Mouse (Mus musculus) forebrain, embryonic 16.5 days (tissue): ENCODE measurements around the gene Vegfb. TPM values are rescaled to one million over a fixed set of nuclear protein-coding genes. Genes with fewer than 3 reads are reported as not detected.

ENCODE experiments used
- ATAC-seq: fragments of 200-750 bp; cut with Nextera tagmentation; 2 replicates; pipeline ENCODE4 v1.8.0; 2017; ENCODE audit warnings: mild to moderate bottlenecking, moderate library complexity
- H3K27ac ChIP-seq: fragments of 300-500 bp; sonication (generic); 2 replicates; pipeline ENCODE4 v1.5.1; 2014; ENCODE audit warnings: low read length, control low read depth
- H3K27me3 ChIP-seq: fragments of 300-500 bp; sonication (generic); replicated peaks from 2 replicates; pipeline ENCODE4 v1.6.1; 2014; ENCODE audit warnings: low read length; ENCODE audit not compliant: control insufficient read depth, insufficient read depth
- H3K36me3 ChIP-seq: fragments of 300-500 bp; sonication (generic); 2 replicates; pipeline ENCODE4 v1.6.1; 2014; ENCODE audit not compliant: control insufficient read depth, insufficient read depth
- H3K4me1 ChIP-seq: fragments of 300-500 bp; sonication (generic); replicated peaks from 2 replicates; pipeline ENCODE4 v1.6.1; 2014; ENCODE audit warnings: low read length; ENCODE audit not compliant: control insufficient read depth, insufficient read depth
- H3K4me2 ChIP-seq: fragments of 300-500 bp; sonication (generic); 2 replicates; pipeline ENCODE4 v1.6.1; 2014; ENCODE audit warnings: mild to moderate bottlenecking, low read length, control low read depth
- H3K4me3 ChIP-seq: fragments of 300-500 bp; sonication (generic); replicated peaks from 2 replicates; pipeline ENCODE4 v1.5.1; 2014; ENCODE audit warnings: mild to moderate bottlenecking, low read length, control low read depth
- H3K9ac ChIP-seq: fragments of 300-500 bp; sonication (generic); replicated peaks from 2 replicates; pipeline ENCODE4 v1.6.1; 2014; ENCODE audit warnings: low read depth, low read length, control low read depth
- H3K9me3 ChIP-seq: fragments of 300-500 bp; sonication (generic); 2 replicates; pipeline ENCODE4 v1.6.1; 2016; ENCODE audit warnings: low read length; ENCODE audit not compliant: control insufficient read depth
- WGBS: fragments of 180-500 bp; shearing (Covaris S2); extraction: QIAGEN DNeasy Blood & Tissue Kit; methylation state at CpG from one replicate; pipeline ENCODE4 v1.1.7; 2014; 5-methylcytosine and 5-hydroxymethylcytosine counted together
- polyA plus RNA-seq: library from polyadenylated mRNA; unstranded; fragments of >200 nt; fragmentation: Nextera tagmentation; extraction: Ambion mirVana; gene quantifications from 2 replicates; pipeline ENCODE4 v1.2.1, GENCODE M21; 2015

The Vegfb gene
- polyA plus RNA-seq, 1 experiment from 2014 or later, result 44.6 TPM

GRCm38 (mm10) chr19:6939106-6940002 lies 48.1 kb downstream of the Vegfb start:
- no peak overlapping the region for H3K9ac ChIP-seq
- H3K27ac ChIP-seq, result no peak overlapping the region
- H3K4me3 ChIP-seq, result no peak overlapping the region
- peaks cover 34% of the 10 kb centered on the region for H3K4me1 ChIP-seq
- peaks cover 19% of the 10 kb centered on the region for H3K27me3 ChIP-seq
- peak overlapping the region; percentile 99 for H3K4me2 ChIP-seq
- no peaks in the 10 kb centered on the region for H3K36me3 ChIP-seq
- no peaks in the 10 kb centered on the region for H3K9me3 ChIP-seq
- no peak for ATAC-seq
- WGBS, result 87% methylated on average over 20 of the region's 20 CpGs

DNA sequence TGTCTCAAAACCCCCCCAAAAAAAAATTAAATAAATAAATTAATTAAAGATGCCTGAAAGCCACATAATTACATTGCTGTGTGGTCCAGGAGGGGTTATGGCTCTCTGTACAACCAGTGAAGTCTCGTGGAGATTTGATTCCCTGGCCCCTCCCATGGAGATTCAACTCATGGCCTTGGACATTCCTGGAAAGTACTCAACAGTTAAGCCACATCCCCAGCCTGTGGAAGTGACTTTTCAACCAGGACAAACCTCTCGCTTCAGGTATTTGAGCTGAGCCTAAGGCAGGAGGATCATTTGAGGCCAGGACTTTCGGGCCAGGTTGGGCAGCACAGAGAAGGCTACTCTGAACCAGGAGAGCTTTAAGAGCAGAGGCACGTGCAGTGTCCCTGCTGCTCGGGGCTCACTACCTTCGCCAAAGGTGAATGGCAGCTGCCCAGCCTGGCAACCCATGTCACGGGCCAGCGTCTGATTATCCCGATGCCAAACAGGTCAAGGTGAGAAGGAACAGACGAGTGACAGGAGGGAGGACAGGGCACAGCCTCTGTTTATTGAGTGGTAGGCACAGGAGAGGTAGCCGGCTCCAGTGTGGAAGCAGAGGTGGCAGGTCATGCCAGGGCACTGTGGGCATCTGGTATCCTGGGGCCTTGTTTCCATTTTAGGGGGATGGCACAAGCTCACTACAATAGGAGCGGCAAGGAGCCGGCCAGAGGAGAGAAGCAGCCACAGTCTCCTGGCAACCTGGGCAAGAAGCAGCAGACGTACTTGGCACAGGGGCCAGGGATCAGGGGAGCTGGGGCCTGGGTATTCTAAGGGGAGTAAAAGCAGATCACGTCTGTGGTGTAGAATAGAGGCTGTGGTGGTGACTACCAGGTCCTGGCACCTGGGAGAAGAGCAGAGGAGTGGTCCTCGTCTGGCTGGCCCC lies 49.6 kb downstream of the Vegfb start:
- Histone ChIP-seq H3K4me2 (no peak overlapping the region), H3K4me1 (peaks cover 42% of the 10 kb centered on the region), H3K9ac (no peak overlapping the region)

DNA sequence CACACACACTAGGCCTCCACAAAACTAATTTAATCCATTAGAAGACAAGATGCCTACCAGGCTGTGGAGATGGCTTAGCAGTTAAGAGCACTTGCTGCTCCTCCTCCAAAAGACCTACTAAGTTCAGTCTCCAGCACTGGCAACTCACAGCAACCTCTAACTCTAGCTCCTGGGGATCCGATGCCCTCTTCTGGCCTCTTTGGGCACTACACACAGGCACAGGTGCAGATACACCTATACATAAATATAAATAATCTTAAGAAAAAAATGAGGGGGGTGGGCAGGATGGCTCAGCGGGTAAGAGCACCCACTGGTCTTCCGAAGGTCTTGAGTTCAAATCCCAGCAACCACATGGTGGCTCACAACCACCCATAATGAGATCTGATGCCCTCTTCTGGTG lies 51.2 kb downstream of the Vegfb start:
- ATAC-seq, result no peak
- Histone ChIP-seq H3K4me1 (peaks cover 39% of the 10 kb centered on the region), H3K27me3 (peaks cover 46% of the 10 kb centered on the region)

More for the DNA sequence above, 49.6 kb downstream of the Vegfb start:
- no peaks in the 10 kb centered on the region for H3K36me3 ChIP-seq
- no peaks in the 10 kb centered on the region for H3K9me3 ChIP-seq
- WGBS, result 74% methylated on average over 16 of the region's 16 CpGs
- no peak overlapping the region for H3K4me3 ChIP-seq
- H3K27me3 ChIP-seq, result peaks cover 34% of the 10 kb centered on the region
- no peak overlapping the region for H3K27ac ChIP-seq
- no peak for ATAC-seq

DNA sequence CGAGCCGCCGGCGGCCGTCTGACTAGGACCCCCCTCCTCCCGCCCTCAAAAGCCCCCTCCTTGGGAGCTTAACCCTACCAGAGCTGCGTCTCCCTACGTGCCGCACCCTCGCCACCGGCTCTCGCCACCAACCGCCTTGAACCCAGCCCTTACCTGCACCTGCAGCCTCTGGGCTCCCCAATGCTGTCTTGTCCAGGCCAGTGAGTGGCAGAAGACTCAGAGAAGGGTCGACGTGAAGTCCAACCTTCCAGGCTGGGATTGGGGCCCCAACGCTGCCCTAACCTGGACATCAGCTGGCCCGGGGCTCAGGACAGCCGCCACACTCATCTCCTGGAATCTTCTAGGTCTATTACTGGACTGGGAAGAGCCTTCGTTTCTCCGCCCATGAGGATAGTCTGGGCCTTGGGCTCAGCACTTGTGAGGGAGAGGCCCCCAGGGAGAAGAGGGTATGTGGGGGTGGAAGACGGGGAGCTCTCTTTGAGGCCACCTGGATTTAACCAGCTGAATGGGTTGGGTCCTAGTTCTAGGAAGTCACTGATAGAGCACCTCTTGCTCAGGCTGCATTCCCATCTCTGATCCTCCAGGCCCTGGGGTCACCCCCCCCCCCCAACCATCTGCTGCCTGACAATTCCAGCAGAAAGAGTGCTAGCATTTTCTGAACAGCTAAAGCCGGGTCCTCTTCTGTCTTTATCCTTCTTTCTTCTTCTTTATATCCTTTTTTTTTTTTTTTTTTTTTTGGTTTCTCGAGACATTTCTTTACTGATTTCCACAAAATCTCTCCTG lies 53.1 kb downstream of the Vegfb start, which contains the start of gene Kcnk4:
Kcnk4 (minus strand) TSS at position 321 of the 783 bp plus-strand sequence.
- Histone ChIP-seq H3K4me2 (peak within 1 kb of the TSS; percentile 65), H3K27me3 (peaks cover 56% of the 10 kb centered on the region), H3K4me1 (peaks cover 22% of the 10 kb centered on the region), H3K27ac (no peak within 1 kb of the TSS), H3K36me3 (no peaks in the 10 kb centered on the region), H3K9ac (peak within 1 kb of the TSS; percentile 60), H3K9me3 (no peaks in the 10 kb centered on the region), H3K4me3 (peak within 1 kb of the TSS; percentile 47)
- ATAC-seq, result no peak
- 8% methylated on average over 23 of the region's 23 CpGs for WGBS

More for the DNA sequence above, 51.2 kb downstream of the Vegfb start:
- 23% methylated on average over 3 of the region's 3 CpGs for WGBS
- no peaks in the 10 kb centered on the region for H3K9me3 ChIP-seq
- H3K36me3 ChIP-seq, result no peaks in the 10 kb centered on the region
- no peak overlapping the region for H3K9ac ChIP-seq
- H3K4me3 ChIP-seq, result no peak overlapping the region
- no peak overlapping the region for H3K4me2 ChIP-seq
- no peak overlapping the region for H3K27ac ChIP-seq

GRCm38 (mm10) chr19:6933436-6934194 lies 53.8 kb downstream of the Vegfb start:
- H3K36me3 ChIP-seq, result no peaks in the 10 kb centered on the region
- WGBS, result 1% methylated on average over 57 of the region's 58 CpGs
- H3K9ac ChIP-seq, result peak overlapping the region; percentile 60
- ATAC-seq, result peak; percentile 51
- peaks cover 59% of the 10 kb centered on the region for H3K27me3 ChIP-seq
- no peaks in the 10 kb centered on the region for H3K9me3 ChIP-seq
- peak overlapping the region; percentile 65 for H3K4me2 ChIP-seq
- H3K27ac ChIP-seq, result no peak overlapping the region
- H3K4me3 ChIP-seq, result peak overlapping the region; percentile 47
- peaks cover 14% of the 10 kb centered on the region for H3K4me1 ChIP-seq

DNA sequence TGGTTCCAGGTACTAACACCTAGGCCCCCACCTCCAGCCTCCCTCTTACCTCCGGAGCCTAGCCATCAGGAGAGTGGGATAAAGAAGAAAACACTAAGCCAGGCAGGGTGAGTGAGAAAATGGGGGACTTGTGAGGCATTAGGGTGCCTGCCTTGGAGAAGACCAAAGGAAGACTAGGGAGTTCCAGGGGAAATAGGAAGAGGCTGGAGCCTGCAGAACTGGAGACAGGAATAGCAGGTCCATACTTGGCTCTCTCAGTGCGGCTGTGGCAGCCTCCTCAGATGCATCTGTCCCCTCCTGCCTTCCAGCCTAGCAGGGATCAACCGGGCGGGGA lies 54.4 kb downstream of the Vegfb start:
- 18% methylated on average over 4 of the region's 4 CpGs for WGBS
- Histone ChIP-seq H3K4me2 (no peak overlapping the region; the same call in 1 of the 2 replicates), H3K36me3 (no peaks in the 10 kb centered on the region), H3K9me3 (no peaks in the 10 kb centered on the region), H3K4me3 (no peak overlapping the region), H3K4me1 (peaks cover 12% of the 10 kb centered on the region), H3K9ac (no peak overlapping the region), H3K27me3 (peaks cover 59% of the 10 kb centered on the region), H3K27ac (no peak overlapping the region)
- no peak for ATAC-seq

Other genes with a start within 250 kb of the Vegfb start
- 9.4 and 9.7 TPM in 2 replicates for gene Rps6ka4, start 147.0 kb downstream of the Vegfb start, polyA plus RNA-seq
- gene Ccdc88b, start 129.4 kb downstream of the Vegfb start, polyA plus RNA-seq, result 0.68 and 1.1 TPM in 2 replicates
- 104 and 116 TPM in 2 replicates for gene Trmt112, start 78.0 kb downstream of the Vegfb start, polyA plus RNA-seq
- 244 and 272 TPM in 2 replicates for gene Prdx5, start 77.5 kb downstream of the Vegfb start, polyA plus RNA-seq
- 16.1 and 18.8 TPM in 2 replicates for gene Esrra, start 65.8 kb downstream of the Vegfb start, polyA plus RNA-seq
- gene Catsperz, start 62.3 kb downstream of the Vegfb start, polyA plus RNA-seq, result 0.37 and 0.89 TPM in 2 replicates
- gene Kcnk4, start 53.1 kb downstream of the Vegfb start, polyA plus RNA-seq, result 2.1 and 3.3 TPM in 2 replicates
- 87.9 and 88.4 TPM in 2 replicates for gene Bad, start 45.8 kb downstream of the Vegfb start, polyA plus RNA-seq
- 46.3 and 52.5 TPM in 2 replicates for gene Gpr137, start 45.2 kb downstream of the Vegfb start, polyA plus RNA-seq
- gene Ppp1r14b, start 12.7 kb downstream of the Vegfb start, polyA plus RNA-seq, result 132 and 140 TPM in 2 replicates
- 11.5 and 12.3 TPM in 2 replicates for gene Plcb3, start 11.2 kb downstream of the Vegfb start, polyA plus RNA-seq
- 73.8 and 101 TPM in 2 replicates for gene Fkbp2, start 7.2 kb downstream of the Vegfb start, polyA plus RNA-seq
- 18.3 and 23.3 TPM in 2 replicates for gene Dnajc4, start 4.9 kb upstream of the Vegfb start, polyA plus RNA-seq
- 15.5 and 16.0 TPM in 2 replicates for gene Nudt22, start 8.5 kb upstream of the Vegfb start, polyA plus RNA-seq
- 12.5 and 17.9 TPM in 2 replicates for gene Trpt1, start 8.5 kb upstream of the Vegfb start, polyA plus RNA-seq
- 3.3 and 3.8 TPM in 2 replicates for gene Fermt3, start 31.8 kb upstream of the Vegfb start, polyA plus RNA-seq
- gene Stip1, start 52.3 kb upstream of the Vegfb start, polyA plus RNA-seq, result 246 and 247 TPM in 2 replicates
- 4.0 and 5.3 TPM in 2 replicates for gene Macrod1, start 69.2 kb upstream of the Vegfb start, polyA plus RNA-seq
- gene Flrt1, start 118.1 kb upstream of the Vegfb start, polyA plus RNA-seq, result 13.8 and 16.1 TPM in 2 replicates
- 223 and 235 TPM in 2 replicates for gene Otub1, start 218.7 kb upstream of the Vegfb start, polyA plus RNA-seq
- 602 and 609 TPM in 2 replicates for gene Cox8a, start 230.0 kb upstream of the Vegfb start, polyA plus RNA-seq